Mouse (Mus musculus): Measurements from ENCODE around the gene Msh2. TPM values are rescaled to one million over a fixed set of nuclear protein-coding genes. Genes with fewer than 3 reads are reported as not detected.
A peak's percentile ranks its signal among the peaks of the same experiment; 100 is the strongest.

Gene Msh2
- polyA plus RNA-seq, 1 experiment from 2014 or later: 56.0 TPM

DNA sequence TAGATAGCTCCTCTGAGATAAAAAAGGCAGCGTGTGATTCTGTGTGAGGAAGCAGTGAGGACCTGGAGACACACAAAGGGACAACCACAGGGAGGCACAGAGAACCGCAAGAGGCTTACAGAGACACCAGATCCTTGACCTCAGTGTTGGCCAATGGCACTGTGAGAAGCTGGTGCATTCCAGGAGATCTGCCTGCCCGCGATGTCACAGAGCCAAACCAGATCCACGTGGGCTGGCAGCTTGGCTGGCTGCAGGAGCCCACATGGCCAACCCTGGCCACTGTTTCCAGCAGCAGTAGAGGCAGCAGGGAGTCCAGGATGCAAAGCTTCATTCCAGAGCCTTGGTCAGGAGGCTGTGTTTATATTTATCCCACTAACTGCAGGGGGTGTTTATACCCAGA, 98.6 kb downstream of the Msh2 start:
- Histone ChIP-seq H3K9ac (no peak overlapping the region), H3K36me3 (ENCODE audit: insufficient read depth) (no peaks in the 10 kb centered on the region), H3K9me3 (ENCODE audit: low read depth, low read length) (no peaks in the 10 kb centered on the region), H3K27ac (ENCODE audit: low read depth) (no peak overlapping the region), H3K4me1 (ENCODE audit: insufficient read depth) (no peaks in the 10 kb centered on the region), H3K4me3 (ENCODE audit: low read depth, low read length) (no peak overlapping the region), H3K4me2 (no peak overlapping the region), H3K27me3 (ENCODE audit: insufficient read depth, low read length) (no peaks in the 10 kb centered on the region)
- WGBS: 42% methylated on average over 5 of the region's 5 CpGs
- TF ChIP-seq CTCF (IDR thresholded peaks at IDR 0.05; ENCODE audit: low read depth): no peak
- DNase-seq (no peak), ATAC-seq (ENCODE audit: insufficient read depth) (no peak)

DNA sequence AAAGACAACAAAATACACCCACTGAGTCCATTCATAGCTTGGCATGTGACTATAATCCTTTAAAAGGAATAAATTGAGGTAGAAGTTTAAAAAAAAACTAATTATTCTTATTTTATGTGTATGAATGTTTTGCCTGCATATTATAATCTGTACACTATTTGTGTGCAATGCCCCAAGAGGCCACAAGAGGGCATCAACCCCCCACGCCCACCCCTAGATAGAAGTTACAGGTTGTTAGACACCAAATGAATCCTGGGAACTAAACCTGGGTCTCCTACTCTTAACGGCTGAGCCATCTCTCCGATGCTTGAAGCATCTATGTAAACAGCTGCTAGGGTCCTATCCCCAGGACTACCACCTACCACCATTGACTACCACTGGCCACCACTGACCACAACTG, 101.0 kb downstream of the Msh2 start:
- Histone ChIP-seq H3K4me3 (ENCODE audit: low read depth, low read length) (no peak overlapping the region), H3K4me2 (no peak overlapping the region), H3K4me1 (ENCODE audit: insufficient read depth) (no peaks in the 10 kb centered on the region), H3K36me3 (ENCODE audit: insufficient read depth) (no peaks in the 10 kb centered on the region), H3K9me3 (ENCODE audit: low read depth, low read length) (no peaks in the 10 kb centered on the region), H3K27ac (ENCODE audit: low read depth) (no peak overlapping the region), H3K27me3 (ENCODE audit: insufficient read depth, low read length) (no peaks in the 10 kb centered on the region), H3K9ac (no peak overlapping the region)
- 66% methylated on average over 3 of the region's 3 CpGs for WGBS
- ATAC-seq (ENCODE audit: insufficient read depth): no peak
- peak; percentile 12 for DNase-seq
- TF ChIP-seq CTCF (IDR thresholded peaks at IDR 0.05; ENCODE audit: low read depth): peak; percentile 50

Other genes starting within 250 kb of the Msh2 start
- not detected in 2 replicates for gene Stpg4, start 244.6 kb upstream of the Msh2 start, polyA plus RNA-seq (2014; fragmentation: Nextera tagmentation; extraction: Ambion mirVana)
- 944 and 965 TPM in 2 replicates for gene Calm2, start 225.4 kb upstream of the Msh2 start, polyA plus RNA-seq (2014; fragmentation: Nextera tagmentation; extraction: Ambion mirVana)
- gene Epcam, start 36.4 kb upstream of the Msh2 start, polyA plus RNA-seq (2014; fragmentation: Nextera tagmentation; extraction: Ambion mirVana): 341 and 349 TPM in 2 replicates
- gene Kcnk12, start 125.7 kb downstream of the Msh2 start, polyA plus RNA-seq (2014; fragmentation: Nextera tagmentation; extraction: Ambion mirVana): not detected in 2 replicates
- gene Rpl36-ps4, start 248.6 kb downstream of the Msh2 start, polyA plus RNA-seq (2014; fragmentation: Nextera tagmentation; extraction: Ambion mirVana): not detected in 2 replicates